Comparison of ENCODE assay signal across 9 mouse cellular contexts in genomic region chr7:132286630-132287339, GRCm38 (mm10). TPM values are rescaled to one million over a fixed set of nuclear protein-coding genes. Genes with fewer than 3 reads are reported as not detected.
A peak's percentile ranks its signal among the peaks of the same experiment; 100 is the strongest.
DNase-seq lines count a peak whose midpoint lies in the region; ATAC-seq and TF ChIP-seq lines count a peak whose summit lies in the region.
"Had no signal": no experiment of that assay in that cellular context is flagged by ENCODE, and none has a peak within 500 bp of the region (broad histone marks: within the 10 kb centered on the region; RNA-seq: fewer than 3 reads in every experiment).

No protein-coding gene starts in this region.

- H3K9me3 ChIP-seq in heart, embryonic 15.5 days (replicated peaks) = no peaks in the 10 kb centered on the region
- H3K9me3 ChIP-seq in MEL (replicated peaks; ENCODE audit: insufficient read depth, low read length) = no peaks in the 10 kb centered on the region
- H3K9me3 ChIP-seq in liver, embryonic 15.5 days (replicated peaks) = no peaks in the 10 kb centered on the region

- no peak for TF ChIP-seq CTCF in MEL (IDR thresholded peaks at IDR 0.05 in 2 of 3, conservative IDR thresholded peaks at IDR 0.05 in 1 of 3; ENCODE audit: control insufficient read depth in 1 of 3, insufficient read depth in 1 of 3, low read depth in 2 of 3, low read length in 3 of 3, poor library complexity in 1 of 3, severe bottlenecking in 1 of 3)

- no peak overlapping the region for H3K9ac ChIP-seq in heart, embryonic 15.5 days
- H3K9ac ChIP-seq in MEL (ENCODE audit: control insufficient read depth, low read depth, low read length, poor library complexity, severe bottlenecking) = no peak overlapping the region
- H3K9ac ChIP-seq in liver, embryonic 15.5 days = no peak overlapping the region

- H3K27ac ChIP-seq in heart, embryonic 15.5 days = peak overlapping the region; percentile 49
- no peak overlapping the region for H3K27ac ChIP-seq in MEL (ENCODE audit: control insufficient read depth, low read depth, low read length)
- peak overlapping the region; percentile 51 for H3K27ac ChIP-seq in liver, embryonic 15.5 days (replicated peaks)

- H3K4me1 ChIP-seq in heart, embryonic 15.5 days (replicated peaks) = peaks cover 38% of the 10 kb centered on the region
- H3K4me1 ChIP-seq in MEL (ENCODE audit: control insufficient read depth in 1 of 2, insufficient read depth in 2 of 2, low read length in 2 of 2) = peaks cover 0 to 9% of the 10 kb centered on the region in 2 experiments; a peak in 1 of 4 replicates
- peaks cover 11% of the 10 kb centered on the region for H3K4me1 ChIP-seq in liver, embryonic 15.5 days (replicated peaks)

- H3K36me3 ChIP-seq in heart, embryonic 15.5 days = no peaks in the 10 kb centered on the region
- H3K36me3 ChIP-seq in MEL (ENCODE audit: control insufficient read depth in 1 of 2, insufficient read depth in 2 of 2, low read length in 2 of 2) = peaks cover 0 to 3% of the 10 kb centered on the region in 2 experiments; a peak in 2 of 4 replicates
- no peaks in the 10 kb centered on the region for H3K36me3 ChIP-seq in liver, embryonic 15.5 days (replicated peaks)
- H3K36me3 ChIP-seq: G1E had no signal

- DNase-seq in heart, adult 11 months = no peak
- no peak for DNase-seq in MEL (ENCODE audit: low read depth, low spot score)
- peak; percentile 45 for DNase-seq in fibroblast of lung, adult 2 months (ENCODE audit: low read depth)
- DNase-seq in thymus, postnatal 36 days = peak; percentile 26 to 36
- DNase-seq in spleen, adult 18-20 months = no peak
- no peak for DNase-seq in cerebellum, adult 11-12 months

- peaks cover 10% of the 10 kb centered on the region for H3K79me2 ChIP-seq in MEL (ENCODE audit: control insufficient read depth, insufficient read depth, low read length, poor library complexity)

- H3K27me3 ChIP-seq in heart, embryonic 15.5 days = no peaks in the 10 kb centered on the region
- H3K27me3 ChIP-seq in MEL (ENCODE audit: control insufficient read depth in 1 of 2, insufficient read depth in 2 of 2, low read length in 2 of 2) = no peaks in the 10 kb centered on the region
- H3K27me3 ChIP-seq in liver, embryonic 15.5 days = no peaks in the 10 kb centered on the region

- no peak for TF ChIP-seq POLR2A in MEL (IDR thresholded peaks at IDR 0.05; ENCODE audit: control insufficient read depth in 1 of 2, insufficient read depth in 1 of 2, low read depth in 1 of 2, low read length in 2 of 2, poor library complexity in 1 of 2)

- no peak for ATAC-seq in heart, embryonic 15.5 days (replicated peaks; ENCODE audit: insufficient number of reproducible peaks, insufficient read depth, low FRiP score, low read depth)
- peak; percentile 59 for ATAC-seq in liver, embryonic 15.5 days (ENCODE audit: insufficient read depth)

- WGBS in heart, embryonic 15.5 days = 30% methylated on average over 14 of the region's 14 CpGs
- 29% methylated on average over 14 of the region's 14 CpGs for WGBS in liver, embryonic 15.5 days (ENCODE audit: insufficient replicate concordance)

- no peak overlapping the region for H3K4me3 ChIP-seq in heart, embryonic 15.5 days
- no peak overlapping the region for H3K4me3 ChIP-seq in MEL (ENCODE audit: control insufficient read depth in 1 of 2, insufficient read depth in 1 of 2, low read depth in 2 of 2, low read length in 2 of 2)
- H3K4me3 ChIP-seq in liver, embryonic 15.5 days (replicated peaks) = no peak overlapping the region

- H3K4me2 ChIP-seq in heart, embryonic 15.5 days = no peak overlapping the region
- H3K4me2 ChIP-seq in liver, embryonic 15.5 days = no peak overlapping the region

- no peak for TF ChIP-seq RAD21 in MEL (IDR thresholded peaks at IDR 0.05; ENCODE audit: low read depth, low read length)

- no peak for TF ChIP-seq EP300 in MEL (IDR thresholded peaks at IDR 0.05; ENCODE audit: low read depth in 1 of 2, low read length in 2 of 2)

TF ChIP-seq in MEL, 35 proteins besides CTCF, POLR2A, EP300 and RAD21:
- peak; percentile 66 for TF ChIP-seq ZNF384 (IDR thresholded peaks at IDR 0.05; ENCODE audit: low read depth, low read length)
- no peak for TF ChIP-seq MEF2A (IDR thresholded peaks at IDR 0.05; ENCODE audit: extremely low read depth, insufficient replicate concordance, low read depth, low read length, poor library complexity, severe bottlenecking)
- TF ChIP-seq KAT2A (conservative IDR thresholded peaks at IDR 0.05; ENCODE audit: low read depth, low read length) = no peak
- no peak for TF ChIP-seq SIN3A (IDR thresholded peaks at IDR 0.05; ENCODE audit: low read length)

RNA-seq across cellular contexts. Expression of gene Chst15, which starts 30.2 kb away (rescaled TPM):
- polyA plus RNA-seq in heart, embryonic 15.5 days (2015; fragmentation: Nextera tagmentation; extraction: Ambion mirVana) = 4.4 and 6.8 TPM in 2 replicates
- 14.3 and 14.9 TPM in 2 replicates for total RNA-seq in MEL (2012; rRNA removed)
- polyA plus RNA-seq in MEL (2012; ENCODE audit: insufficient read depth in 1 of 2, insufficient read length in 2 of 2, low read depth in 1 of 2, low replicate concordance in 2 of 2, missing spikeins in 1 of 2) = 10 to 100 TPM in 1 of 2 experiments, not detected in 1; 18.1 TPM
- 4.5 and 5.6 TPM in 2 replicates for polyA plus RNA-seq in liver, embryonic 15.5 days (2015; fragmentation: Nextera tagmentation; extraction: Ambion mirVana)
- polyA plus RNA-seq: G1E had no signal

Comparison
In these comparisons a context has a peak if more than half of its experiments do, and no peak if none do; other contexts are left out.
1. DNase-seq: peak in fibroblast of lung, adult 2 months (single experiment) and thymus, postnatal 36 days (2 of 2); none in heart, adult 11 months (single experiment), MEL (single experiment), spleen, adult 18-20 months (0 of 2) and cerebellum, adult 11-12 months (single experiment).